Mouse (Mus musculus) MEL (cell line): ENCODE measurements around the gene Pcyt1b. TPM values are rescaled to one million over a fixed set of nuclear protein-coding genes. Genes with fewer than 3 reads are reported as not detected.

Experiments
- DNase-seq: peaks from one replicate; pipeline ENCODE4 v3.0.0; 2011; ENCODE audit warnings: low read depth, low spot score
- H3K27ac ChIP-seq: 2 replicates; pipeline ENCODE4 v1.5.1; 2012; ENCODE audit warnings: low read depth, mild to moderate bottlenecking, control low read depth, low read length, moderate library complexity; ENCODE audit not compliant: control insufficient read depth
- H3K27me3 ChIP-seq, 2 experiments: fragments of 150-350 bp in 1 of 2; sonication (generic) in 1 of 2; 2 replicates each; pipeline ENCODE4 v1.6.1; 2012; ENCODE audit warnings: low read length in 2 of 2, mild to moderate bottlenecking in 2 of 2, improper control_type of control experiment in 1 of 2, moderate library complexity in 1 of 2; ENCODE audit not compliant: insufficient read depth in 2 of 2, control insufficient read depth in 1 of 2
- H3K36me3 ChIP-seq, 2 experiments: 2 replicates each; pipeline ENCODE4 v1.6.1; 2012 to 2014; ENCODE audit warnings: low read length in 2 of 2, improper control_type of control experiment in 1 of 2, inconsistent platforms in 1 of 2, mild to moderate bottlenecking in 1 of 2; ENCODE audit not compliant: insufficient read depth in 2 of 2, control insufficient read depth in 1 of 2
- H3K4me1 ChIP-seq, 2 experiments: fragments of 150-350 bp in 1 of 2; sonication (generic) in 1 of 2; 2 replicates each; pipeline ENCODE4 v1.6.1; 2012; ENCODE audit warnings: low read length in 2 of 2, improper control_type of control experiment in 1 of 2, mild to moderate bottlenecking in 1 of 2; ENCODE audit not compliant: insufficient read depth in 2 of 2, control insufficient read depth in 1 of 2
- H3K4me3 ChIP-seq, 2 experiments: fragments of 150-350 bp in 1 of 2; sonication (generic) in 1 of 2; 2 replicates each; pipeline ENCODE4 v1.5.1; 2012; ENCODE audit warnings: low read depth in 2 of 2, low read length in 2 of 2, mild to moderate bottlenecking in 2 of 2, moderate library complexity in 2 of 2, control low read depth in 1 of 2, improper control_type of control experiment in 1 of 2; ENCODE audit not compliant: control insufficient read depth in 1 of 2, insufficient read depth in 1 of 2
- H3K79me2 ChIP-seq: 2 replicates; pipeline ENCODE4 v1.6.1; 2012; ENCODE audit warnings: mild to moderate bottlenecking, low read length, moderate library complexity; ENCODE audit not compliant: control insufficient read depth, poor library complexity, insufficient read depth
- H3K9ac ChIP-seq: 2 replicates; pipeline ENCODE4 v1.6.1; 2012; ENCODE audit warnings: low read depth, mild to moderate bottlenecking, control low read depth, low read length, moderate library complexity; ENCODE audit not compliant: control insufficient read depth, poor library complexity, severe bottlenecking
- H3K9me3 ChIP-seq: fragments of 150-350 bp; sonication (generic); replicated peaks from 2 replicates; pipeline ENCODE4 v1.6.1; 2012; ENCODE audit warnings: mild to moderate bottlenecking, low read length, improper control_type of control experiment, moderate library complexity; ENCODE audit not compliant: insufficient read depth
- BHLHE40 ChIP-seq: IDR thresholded peaks from 2 replicates; pipeline ENCODE4 v1.6.1; 2012; ENCODE audit warnings: low read depth, mild to moderate bottlenecking, inconsistent platforms, low read length, improper control_type of control experiment, borderline replicate concordance
- CHD1 ChIP-seq: IDR thresholded peaks from 2 replicates; pipeline ENCODE4 v1.6.1; 2012; ENCODE audit warnings: low read depth, mild to moderate bottlenecking, inconsistent platforms, low read length, improper control_type of control experiment
- CHD2 ChIP-seq: IDR thresholded peaks from 2 replicates; pipeline ENCODE4 v1.6.1; 2011; ENCODE audit warnings: low read length, improper control_type of control experiment
- CTCF ChIP-seq, 3 experiments: IDR thresholded peaks in 2 of 3; conservative IDR thresholded peaks in 1 of 3; 2 replicates each; pipeline ENCODE4 v1.5.1; 2011 to 2012; ENCODE audit warnings: low read length in 3 of 3, low read depth in 2 of 3, mild to moderate bottlenecking in 2 of 3, improper control_type of control experiment in 1 of 3, inconsistent platforms in 1 of 3, mixed read lengths in 1 of 3, moderate library complexity in 1 of 3; ENCODE audit not compliant: control insufficient read depth in 1 of 3, insufficient read depth in 1 of 3, poor library complexity in 1 of 3, severe bottlenecking in 1 of 3
- EP300 ChIP-seq, 2 experiments: IDR thresholded peaks; 2 replicates each; pipeline ENCODE4 v1.6.1; 2011; ENCODE audit warnings: improper control_type of control experiment in 2 of 2, low read length in 2 of 2, low read depth in 1 of 2, mild to moderate bottlenecking in 1 of 2
- ETS1 ChIP-seq: IDR thresholded peaks from 2 replicates; pipeline ENCODE4 v1.6.1; 2012; ENCODE audit warnings: low read depth, mild to moderate bottlenecking, inconsistent platforms, low read length, improper control_type of control experiment, moderate library complexity
- GABPA ChIP-seq: IDR thresholded peaks from 2 replicates; pipeline ENCODE4 v1.6.1; 2012; ENCODE audit warnings: low read depth, mild to moderate bottlenecking, inconsistent platforms, low read length, improper control_type of control experiment, moderate library complexity
- JUND ChIP-seq: IDR thresholded peaks from 2 replicates; pipeline ENCODE4 v1.6.1; 2011; ENCODE audit warnings: low read depth, mild to moderate bottlenecking, improper control_type of control experiment, low read length
- KAT2A ChIP-seq: conservative IDR thresholded peaks from 2 replicates; pipeline ENCODE4 v1.6.1; 2012; ENCODE audit warnings: low read depth, low read length, improper control_type of control experiment, inconsistent platforms
- MAX ChIP-seq: IDR thresholded peaks from 2 replicates; pipeline ENCODE4 v1.6.1; 2011; ENCODE audit warnings: low read length, improper control_type of control experiment
- MEF2A ChIP-seq: IDR thresholded peaks from 2 replicates; pipeline ENCODE4 v1.6.1; 2014; ENCODE audit warnings: low read depth, mild to moderate bottlenecking, inconsistent platforms, low read length, improper control_type of control experiment; ENCODE audit not compliant: poor library complexity, insufficient replicate concordance, severe bottlenecking; ENCODE audit errors: extremely low read depth
- MYB ChIP-seq: IDR thresholded peaks from 2 replicates; pipeline ENCODE4 v1.6.1; 2011; ENCODE audit warnings: mild to moderate bottlenecking, low read depth, low read length, improper control_type of control experiment
- NELFE ChIP-seq: IDR thresholded peaks from 2 replicates; pipeline ENCODE4 v1.6.1; 2011; ENCODE audit warnings: low read depth, low read length, improper control_type of control experiment
- POLR2A ChIP-seq, 2 experiments: IDR thresholded peaks; 2 replicates each; pipeline ENCODE4 v1.6.1; 2011 to 2012; ENCODE audit warnings: low read length in 2 of 2, mild to moderate bottlenecking in 2 of 2, control low read depth in 1 of 2, improper control_type of control experiment in 1 of 2, low read depth in 1 of 2, moderate library complexity in 1 of 2; ENCODE audit not compliant: control insufficient read depth in 1 of 2, insufficient read depth in 1 of 2, poor library complexity in 1 of 2
- POLR2AphosphoS2 ChIP-seq: IDR thresholded peaks from 2 replicates; pipeline ENCODE4 v1.6.1; 2011; ENCODE audit warnings: low read length, improper control_type of control experiment
- RAD21 ChIP-seq: IDR thresholded peaks from 2 replicates; pipeline ENCODE4 v1.6.1; 2011; ENCODE audit warnings: mild to moderate bottlenecking, low read depth, low read length, improper control_type of control experiment
- RCOR1 ChIP-seq: IDR thresholded peaks from 2 replicates; pipeline ENCODE4 v1.6.1; 2012; ENCODE audit warnings: low read depth, mild to moderate bottlenecking, inconsistent platforms, low read length, improper control_type of control experiment
- UBTF ChIP-seq: IDR thresholded peaks from 2 replicates; pipeline ENCODE4 v1.6.1; 2012; ENCODE audit warnings: low read depth, mild to moderate bottlenecking, inconsistent platforms, low read length, improper control_type of control experiment, moderate library complexity, borderline replicate concordance; ENCODE audit not compliant: insufficient read depth
- USF1 ChIP-seq: IDR thresholded peaks from 2 replicates; pipeline ENCODE4 v1.6.1; 2014; ENCODE audit warnings: low read depth, mild to moderate bottlenecking, inconsistent platforms, low read length, improper control_type of control experiment, moderate library complexity
- USF2 ChIP-seq, 2 experiments: IDR thresholded peaks; 2 replicates each; pipeline ENCODE4 v1.6.1; 2011 to 2012; ENCODE audit warnings: improper control_type of control experiment in 2 of 2, low read length in 2 of 2, borderline replicate concordance in 1 of 2, inconsistent platforms in 1 of 2, low read depth in 1 of 2, mild to moderate bottlenecking in 1 of 2; ENCODE audit not compliant: insufficient read depth in 1 of 2
- ZC3H11A ChIP-seq: IDR thresholded peaks from 2 replicates; pipeline ENCODE4 v1.6.1; 2012; ENCODE audit warnings: low read depth, mild to moderate bottlenecking, inconsistent platforms, low read length, improper control_type of control experiment
- ZKSCAN1 ChIP-seq: IDR thresholded peaks from 2 replicates; pipeline ENCODE4 v1.6.1; 2012; ENCODE audit warnings: low read depth, mild to moderate bottlenecking, inconsistent platforms, low read length, improper control_type of control experiment, moderate library complexity
- polyA plus RNA-seq, 2 experiments: library from polyadenylated mRNA; stranded (reverse) in 1 of 2; unstranded in 1 of 2; fragments of >175 nt in 1 of 2; fragments of >200 nt in 1 of 2; gene quantifications; 2 replicates each; pipeline versions ENCODE4 v1.2.1 to v1.2.4; 2012; ENCODE audit warnings: low replicate concordance in 2 of 2, low read depth in 1 of 2; ENCODE audit not compliant: insufficient read length in 2 of 2, insufficient read depth in 1 of 2, missing spikeins in 1 of 2
- total RNA-seq: library from RNA; depleted of rRNA; stranded (reverse); fragments of 300-350 nt; gene quantifications from 2 replicates; pipeline ENCODE4 v1.2.3, GENCODE M21; 2012

Pcyt1b gene
- total and polyA plus RNA-seq, 3 experiments, result 1.2 to 10.4 TPM; not detected in 1

- Histone ChIP-seq H3K27ac (no peak overlapping the region), H3K79me2 (no peaks in the 10 kb centered on the region), H3K36me3 (peaks cover 0 to 13% of the 10 kb centered on the region in 2 experiments; a peak in 2 of 4 replicates)
- DNase-seq, result no peak
- no peak for TF ChIP-seq GABPA
- TF ChIP-seq USF1, result no peak
- no peak for TF ChIP-seq ZKSCAN1
- TF ChIP-seq ETS1, result no peak
- no peak for TF ChIP-seq RAD21
- TF ChIP-seq KAT2A, result no peak
- TF ChIP-seq, all 39 proteins: peak for 0
- H3K27me3 ChIP-seq, result no peaks in the 10 kb centered on the region
- H3K4me1 ChIP-seq, result peaks cover 5 to 7% of the 10 kb centered on the region in 2 experiments
- H3K9ac ChIP-seq, result no peak overlapping the region
- no peaks in the 10 kb centered on the region for H3K9me3 ChIP-seq
- H3K4me3 ChIP-seq, result no peak overlapping the region
Observed at GRCm38 (mm10) chrX:93729529-93729928, 74.9 kb downstream of the Pcyt1b start.

- Histone ChIP-seq H3K27ac (no peak overlapping the region), H3K9me3 (no peaks in the 10 kb centered on the region), H3K79me2 (no peaks in the 10 kb centered on the region), H3K9ac (no peak overlapping the region), H3K4me1 (peaks cover 5 to 7% of the 10 kb centered on the region in 2 experiments), H3K27me3 (no peaks in the 10 kb centered on the region), H3K4me3 (no peak overlapping the region), H3K36me3 (peaks cover 0 to 13% of the 10 kb centered on the region in 2 experiments; a peak in 2 of 4 replicates)
- DNase-seq, result no peak
- no peak for TF ChIP-seq POLR2A (IDR thresholded peaks at IDR 0.05; ENCODE audit: control insufficient read depth in 1 of 2, insufficient read depth in 1 of 2, low read depth in 1 of 2, low read length in 2 of 2, poor library complexity in 1 of 2)
- TF ChIP-seq CHD1, result no peak
- TF ChIP-seq RCOR1, result no peak
- no peak for TF ChIP-seq POLR2AphosphoS2
- TF ChIP-seq JUND, result no peak
- no peak for TF ChIP-seq ZC3H11A
- TF ChIP-seq CTCF (IDR thresholded peaks at IDR 0.05 in 2 of 3, conservative IDR thresholded peaks at IDR 0.05 in 1 of 3; ENCODE audit: control insufficient read depth in 1 of 3, insufficient read depth in 1 of 3, low read depth in 2 of 3, low read length in 3 of 3, poor library complexity in 1 of 3, severe bottlenecking in 1 of 3), result no peak
- no peak for TF ChIP-seq GABPA
- TF ChIP-seq NELFE, result no peak
- TF ChIP-seq MEF2A, result no peak
- TF ChIP-seq UBTF, result no peak
- no peak for TF ChIP-seq MYB
- TF ChIP-seq EP300 (IDR thresholded peaks at IDR 0.05; ENCODE audit: low read depth in 1 of 2, low read length in 2 of 2), result no peak
- TF ChIP-seq MAX, result no peak
- no peak for TF ChIP-seq USF2 (IDR thresholded peaks at IDR 0.05; ENCODE audit: borderline replicate concordance in 1 of 2, insufficient read depth in 1 of 2, low read depth in 1 of 2, low read length in 2 of 2)
- no peak for TF ChIP-seq BHLHE40
- TF ChIP-seq USF1, result no peak
- TF ChIP-seq CHD2, result no peak
Observed at GRCm38 (mm10) chrX:93730854-93731253, 76.2 kb downstream of the Pcyt1b start.
